Mouse (Mus musculus) heart, adult 2 months (tissue): ENCODE measurements around the gene Vegfb. TPM values are rescaled to one million over a fixed set of nuclear protein-coding genes. Genes with fewer than 3 reads are reported as not detected.

Source experiments
- DNase-seq, 2 experiments: peaks; one replicate each; pipeline ENCODE4 v3.0.0; 2021
- H3K27ac ChIP-seq: fragments of 200-600 bp; 2 replicates; pipeline ENCODE4 v1.8.1; 2022
- H3K27me3 ChIP-seq: fragments of 200-500 bp; 2 replicates; pipeline ENCODE4 v1.6.1; 2012; ENCODE audit warnings: mild to moderate bottlenecking, low read length, inconsistent platforms, mixed read lengths; ENCODE audit not compliant: control insufficient read depth, insufficient read depth
- H3K36me3 ChIP-seq: fragments of 200-500 bp; 2 replicates; pipeline ENCODE4 v1.6.1; 2012; ENCODE audit warnings: low read length, inconsistent platforms; ENCODE audit not compliant: control insufficient read depth, insufficient read depth
- H3K4me1 ChIP-seq: fragments of 200-500 bp; 2 replicates; pipeline ENCODE4 v1.6.1; 2011; ENCODE audit warnings: low read length; ENCODE audit not compliant: control insufficient read depth, insufficient read depth
- H3K4me3 ChIP-seq: fragments of 200-600 bp; 2 replicates; pipeline ENCODE4 v1.8.1; 2022
- H3K79me2 ChIP-seq: fragments of 200-500 bp; replicated peaks from 2 replicates; pipeline ENCODE4 v1.6.1; 2012; ENCODE audit warnings: mild to moderate bottlenecking, inconsistent platforms, low read length, moderate library complexity, mixed read lengths; ENCODE audit not compliant: control insufficient read depth, insufficient read depth
- H3K9ac ChIP-seq: fragments of 200-500 bp; 2 replicates; pipeline ENCODE4 v1.6.1; 2012; ENCODE audit warnings: low read depth, mild to moderate bottlenecking, control low read depth, inconsistent platforms, low read length, mixed read lengths
- CTCF ChIP-seq: fragments of 200-600 bp; IDR thresholded peaks from 2 replicates; pipeline ENCODE4 v1.8.1; 2022; ENCODE audit warnings: antibody characterized with exemption, mild to moderate bottlenecking, moderate library complexity
- EP300 ChIP-seq: fragments of 200-500 bp; IDR thresholded peaks from 2 replicates; pipeline ENCODE4 v1.6.1; 2011; ENCODE audit warnings: low read depth, low read length, control low read depth; ENCODE audit not compliant: insufficient read depth
- POLR2A ChIP-seq: fragments of 200-500 bp; IDR thresholded peaks from 2 replicates; pipeline ENCODE4 v1.6.1; 2011; ENCODE audit warnings: mild to moderate bottlenecking, low read depth, low read length, control low read depth; ENCODE audit not compliant: insufficient read depth
- WGBS: fragments of 180-500 bp; shearing (Covaris S2); methylation state at CpG from one replicate; pipeline ENCODE4 v1.1.7; 2018; 5-methylcytosine and 5-hydroxymethylcytosine counted together
- intact Hi-C: fragments of 180-260 bp; cut with DNase I; formaldehyde crosslinking; loops from one replicate; pipeline ENCODE4 v1.15.1; 2025
- polyA plus RNA-seq: library from polyadenylated mRNA; depleted of rRNA; stranded (reverse); fragments of >200 nt; gene quantifications from 2 replicates; pipeline ENCODE4 v1.2.3, GENCODE M21; 2012
- total RNA-seq, 2 experiments: library from RNA; stranded (reverse); gene quantifications; 2 replicates each; pipeline ENCODE4 v1.2.3; 2021

Gene Vegfb
- total and polyA plus RNA-seq, 3 experiments = 355 to 501 (median 413) TPM

DNA sequence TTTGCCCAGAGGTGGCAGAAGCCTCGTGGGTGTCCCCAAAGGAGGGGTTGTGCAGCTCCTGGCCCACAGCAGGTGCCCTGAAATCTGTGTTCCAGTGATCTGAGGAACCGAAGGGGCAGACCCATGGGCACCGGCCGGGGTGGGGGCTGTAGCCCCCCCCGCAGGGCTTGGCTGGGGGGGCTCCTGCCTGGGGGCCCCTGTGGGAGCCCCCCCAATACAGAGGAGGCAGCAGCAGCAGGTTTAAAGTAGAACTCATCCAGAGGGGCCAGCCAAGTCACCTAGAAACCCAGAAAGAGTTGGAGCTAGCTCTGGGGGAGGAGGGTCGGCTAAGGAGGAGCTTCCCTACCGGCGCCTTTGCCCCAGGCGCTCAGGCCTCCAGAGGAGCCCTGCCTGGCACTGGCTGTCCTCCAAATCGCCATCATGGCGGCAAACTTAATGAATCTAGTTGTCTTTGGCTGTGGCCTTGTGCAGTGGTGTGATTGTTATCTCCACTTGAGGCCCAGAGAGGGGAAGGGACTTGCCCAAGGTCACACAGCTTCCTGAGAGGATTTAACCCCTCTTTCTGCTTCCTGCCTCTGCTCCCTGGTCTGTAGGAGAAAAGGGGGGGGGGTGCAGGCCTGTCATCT lies 16.9 kb downstream of the Vegfb start:
- intact Hi-C loops = no loop called here
- no peak overlapping the region for H3K27ac ChIP-seq
- WGBS = 33% methylated on average over 11 of the region's 11 CpGs
- DNase-seq = no peak
- H3K27me3 ChIP-seq = no peaks in the 10 kb centered on the region
- H3K4me1 ChIP-seq = peaks cover 2% of the 10 kb centered on the region
- no peak overlapping the region for H3K4me3 ChIP-seq
- no peaks in the 10 kb centered on the region for H3K36me3 ChIP-seq
- H3K9ac ChIP-seq = no peak overlapping the region
- H3K79me2 ChIP-seq = no peaks in the 10 kb centered on the region; the same call in 1 of the 2 replicates
- no peak for TF ChIP-seq EP300
- no peak for TF ChIP-seq POLR2A
- no peak for TF ChIP-seq CTCF

DNA sequence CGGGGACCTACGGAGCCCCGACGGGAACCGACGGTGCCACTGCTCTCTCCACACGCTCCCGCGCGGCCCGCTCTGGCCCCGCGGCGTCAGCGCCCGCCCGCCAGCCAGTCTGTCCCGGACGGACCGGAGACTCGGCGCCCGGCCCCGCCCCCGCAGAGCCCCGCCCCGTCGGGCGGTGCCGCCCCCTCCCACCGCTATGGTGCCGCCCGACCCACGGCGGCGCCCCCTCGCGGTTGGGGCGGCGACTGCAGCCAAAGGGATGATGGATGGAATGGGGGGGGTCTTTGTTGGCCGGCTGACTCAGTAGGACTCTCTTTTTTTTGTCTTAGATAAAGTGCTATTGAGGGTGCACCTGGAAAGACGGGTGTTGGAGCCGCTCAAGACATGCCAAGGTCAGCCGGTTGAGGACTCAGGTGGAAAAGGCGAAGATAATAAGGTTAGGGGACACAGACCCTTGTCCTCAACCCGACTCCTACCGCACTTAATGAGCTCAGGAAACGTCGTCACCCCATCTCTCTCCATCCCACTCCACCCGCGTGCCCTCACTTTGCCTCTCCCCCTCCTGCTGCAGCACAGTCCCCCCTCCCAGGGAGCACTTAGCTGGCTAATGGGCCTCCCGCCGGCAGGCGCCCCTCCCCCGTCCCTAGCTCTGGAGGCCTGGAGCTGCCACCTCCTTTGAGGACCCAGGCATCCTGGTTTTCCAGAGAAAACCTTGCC lies 17.6 kb downstream of the Vegfb start:
- peak overlapping the region; percentile 62 for H3K4me3 ChIP-seq
- H3K36me3 ChIP-seq = no peaks in the 10 kb centered on the region
- peak; percentile 86 to 89 for DNase-seq
- H3K27ac ChIP-seq = peak overlapping the region; percentile 92
- TF ChIP-seq EP300 (no peak), CTCF (peak; percentile 81), POLR2A (peak; percentile 61)
- no peaks in the 10 kb centered on the region; the same call in 1 of the 2 replicates for H3K79me2 ChIP-seq
- no peaks in the 10 kb centered on the region for H3K27me3 ChIP-seq
- peak overlapping the region; percentile 94 for H3K9ac ChIP-seq
- peaks cover 2% of the 10 kb centered on the region for H3K4me1 ChIP-seq
- intact Hi-C loops = loop anchor here (1.0 kb wide), 1 partner anchor 46 kb away; no protein-coding TSS in a partner anchor
- 1% methylated on average over 54 of the region's 55 CpGs for WGBS

DNA sequence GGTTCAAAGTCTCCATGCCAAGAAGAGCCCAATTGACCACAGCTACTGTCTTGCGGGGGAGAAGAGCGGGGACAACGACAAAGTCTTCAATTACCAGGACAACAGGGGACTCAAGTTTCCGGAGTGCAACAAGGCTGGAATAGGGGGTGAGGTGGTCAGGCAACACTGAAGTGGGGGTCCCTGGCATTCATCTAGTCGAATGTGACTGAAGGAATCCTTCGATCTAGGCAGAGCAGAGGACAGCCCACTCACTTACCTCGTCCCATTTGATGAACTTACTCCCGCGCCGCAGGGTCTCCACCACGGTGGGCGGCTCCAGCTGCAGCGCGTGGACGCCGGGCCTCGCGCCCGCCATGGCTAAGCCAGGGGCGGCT lies 18.2 kb downstream of the Vegfb start:
- no peaks in the 10 kb centered on the region; the same call in 1 of the 2 replicates for H3K79me2 ChIP-seq
- H3K36me3 ChIP-seq = no peaks in the 10 kb centered on the region
- intact Hi-C loops = loop anchor here (1.0 kb wide), 1 partner anchor 45 kb away; no protein-coding TSS in a partner anchor
- H3K4me1 ChIP-seq = peaks cover 2% of the 10 kb centered on the region
- TF ChIP-seq EP300 = 0 out of 2 replicates have a peak, but pooled peaks have one; percentile 4
- no peak for TF ChIP-seq CTCF
- H3K27me3 ChIP-seq = no peaks in the 10 kb centered on the region
- H3K27ac ChIP-seq = peak overlapping the region; percentile 92
- peak overlapping the region; percentile 94 for H3K9ac ChIP-seq
- no peak for DNase-seq
- WGBS = 3% methylated on average over 19 of the region's 20 CpGs
- H3K4me3 ChIP-seq = peak overlapping the region; percentile 62

DNA sequence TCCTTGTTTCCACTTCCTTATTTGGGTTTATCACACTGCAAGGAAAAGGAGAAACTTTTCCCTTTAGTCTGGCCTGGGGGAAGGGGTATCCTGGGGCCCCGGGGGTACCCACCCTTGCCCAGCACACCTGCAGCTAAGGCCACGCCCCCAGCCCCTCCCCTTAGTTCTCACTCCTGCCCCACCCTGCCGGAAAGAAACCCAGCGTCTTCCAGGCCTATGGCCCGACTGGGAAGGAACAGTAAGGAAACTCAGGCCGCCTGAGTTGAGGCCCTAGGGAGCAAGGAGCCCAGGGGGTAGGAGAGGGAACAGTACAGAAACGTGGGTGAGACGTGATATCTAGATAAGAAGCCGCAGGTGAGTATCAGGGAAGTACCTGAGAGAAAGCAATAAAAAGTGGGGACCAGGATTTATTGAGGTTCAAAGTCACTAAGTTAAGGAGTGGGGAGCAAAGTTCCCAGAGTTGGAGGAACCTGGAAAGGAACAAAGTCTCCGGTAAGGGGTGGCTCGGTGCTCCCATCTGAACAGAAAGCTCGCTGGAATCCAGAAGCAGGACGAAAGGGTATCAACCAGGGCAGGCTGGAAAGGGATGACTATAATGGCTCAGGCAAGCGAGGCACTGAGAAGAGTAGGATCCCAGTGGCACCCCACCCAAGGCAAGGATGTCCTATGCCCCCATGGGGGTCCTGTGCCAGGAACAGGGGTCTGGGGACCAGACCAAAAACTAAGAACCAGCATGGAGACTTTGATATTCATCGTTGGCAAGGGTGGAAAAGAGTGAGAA lies 18.8 kb downstream of the Vegfb start:
- peak overlapping the region; percentile 92 for H3K27ac ChIP-seq
- 25% methylated on average over 15 of the region's 15 CpGs for whole genome bisulfite sequencing
- no peaks in the 10 kb centered on the region for H3K36me3 ChIP-seq

DNA sequence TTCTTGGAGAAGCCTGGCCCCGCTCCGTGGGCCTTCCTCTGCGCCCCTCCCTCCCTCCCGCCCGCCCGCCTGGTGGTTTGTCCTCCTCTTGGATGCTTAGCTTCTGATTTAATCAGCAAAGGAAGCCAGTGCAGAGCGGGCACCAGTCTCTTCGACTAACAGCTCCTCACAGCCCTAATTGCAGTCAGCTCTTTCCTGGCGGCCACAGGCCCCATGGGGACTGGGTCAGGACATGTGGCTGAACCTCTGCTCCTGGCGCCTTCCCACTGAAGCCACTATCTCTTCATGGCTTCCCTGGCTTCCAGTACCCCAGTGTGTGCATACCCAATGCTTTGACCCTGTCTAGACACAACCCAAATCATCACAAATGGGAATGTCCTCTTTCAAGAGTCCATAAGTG lies 31.0 kb downstream of the Vegfb start:
- no peaks in the 10 kb centered on the region for H3K79me2 ChIP-seq
- intact Hi-C loops = no loop called here
- no peak overlapping the region for H3K27ac ChIP-seq
- H3K36me3 ChIP-seq = no peaks in the 10 kb centered on the region
- no peaks in the 10 kb centered on the region for H3K27me3 ChIP-seq
- DNase-seq = no peak
- 81% methylated on average over 10 of the region's 10 CpGs for WGBS
- peaks cover 7% of the 10 kb centered on the region for H3K4me1 ChIP-seq
- TF ChIP-seq EP300 (no peak), POLR2A (no peak), CTCF (no peak)
- no peak overlapping the region for H3K4me3 ChIP-seq
- H3K9ac ChIP-seq = no peak overlapping the region

More for the DNA sequence above, 18.8 kb downstream of the Vegfb start:
- Histone ChIP-seq H3K27me3 (no peaks in the 10 kb centered on the region), H3K9ac (peak overlapping the region; percentile 94), H3K4me3 (peak overlapping the region; percentile 62), H3K4me1 (peaks cover 2% of the 10 kb centered on the region), H3K79me2 (no peaks in the 10 kb centered on the region; the same call in 1 of the 2 replicates)
- peak in 1 of 2 experiments; percentile 42 for DNase-seq
- TF ChIP-seq EP300 = no peak
- TF ChIP-seq CTCF = no peak
- no peak for TF ChIP-seq POLR2A
- intact Hi-C loops = loop anchor here (1.0 kb wide), 2 partner anchors 16 to 44 kb away; no protein-coding TSS in a partner anchor
